Mouse (Mus musculus) natural killer cell, adult 2 months (primary cell): Measurements from ENCODE around the gene Olfr350.

Experiments
- DNase-seq, 2 experiments: peaks; one replicate each; pipeline ENCODE4 v3.0.0; 2022; ENCODE audit warnings: low spot score in 2 of 2

Olfr350 gene

DNA sequence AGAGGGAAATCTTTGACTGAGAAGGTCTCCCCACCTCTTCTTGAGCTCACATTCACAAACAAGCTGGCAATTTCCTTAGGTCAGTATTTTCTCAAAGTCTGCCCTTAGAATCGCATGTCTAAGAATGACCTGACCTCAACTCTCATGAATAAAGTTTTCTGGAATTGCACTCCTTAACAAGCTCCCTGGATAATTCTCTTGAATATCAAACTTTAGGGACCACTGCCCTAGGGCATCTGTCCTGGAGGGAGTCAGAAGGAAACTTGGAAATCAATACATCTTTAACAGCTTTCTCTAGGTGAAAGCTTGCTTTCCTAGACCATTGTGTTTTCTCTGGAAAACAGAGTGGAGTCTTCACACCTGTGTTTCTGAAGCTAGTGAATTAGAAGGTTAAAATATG lies at the start of gene Olfr350:
Olfr350 (plus strand) TSS at position 301 of the 400 bp plus-strand sequence.
- no peak for DNase-seq

DNA sequence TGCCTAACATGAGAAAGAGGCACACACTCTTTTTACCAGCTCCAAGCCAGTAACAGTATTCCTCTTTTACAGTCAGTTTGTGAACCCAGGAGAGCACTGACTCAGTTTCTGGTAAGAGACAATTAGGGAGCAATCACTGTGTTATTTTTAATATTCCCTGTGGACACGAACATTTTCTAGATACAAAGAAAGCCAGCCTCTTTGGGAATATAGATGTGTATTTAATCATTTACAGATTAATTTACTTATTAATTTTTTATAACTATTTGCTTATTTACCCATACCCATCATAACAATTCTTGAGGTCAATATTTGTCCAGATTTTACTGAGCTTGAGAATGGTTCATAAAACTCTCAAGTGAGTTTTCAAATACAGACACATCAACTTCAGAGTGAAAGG lies 29.2 kb upstream of the Olfr350 start, which contains the start of gene Olfr3:
Olfr3 (minus strand) TSS at position 101 of the 400 bp plus-strand sequence.
- DNase-seq, result no peak

DNA sequence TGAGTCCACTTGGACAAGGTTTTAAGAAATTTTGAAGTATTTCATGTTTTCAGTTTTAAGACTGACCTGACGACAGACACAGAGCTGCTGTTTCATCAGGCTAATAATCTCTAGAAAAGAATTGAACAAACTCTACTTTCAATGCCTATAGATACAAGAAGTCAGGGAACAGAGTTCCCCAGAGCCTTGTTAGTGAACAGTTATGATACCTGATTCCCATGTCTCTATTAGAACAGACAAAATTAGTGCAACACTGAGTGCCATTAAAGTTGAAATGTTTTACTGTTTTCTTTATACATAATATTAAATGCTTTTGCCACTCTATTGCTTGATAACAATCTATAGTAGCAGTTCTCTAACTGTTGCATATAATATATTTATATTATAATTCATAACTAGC lies 16.4 kb downstream of the Olfr350 start, which contains the start of gene Olfr351:
Olfr351 (minus strand) TSS at position 101 of the 400 bp plus-strand sequence.
- DNase-seq, result no peak

DNA sequence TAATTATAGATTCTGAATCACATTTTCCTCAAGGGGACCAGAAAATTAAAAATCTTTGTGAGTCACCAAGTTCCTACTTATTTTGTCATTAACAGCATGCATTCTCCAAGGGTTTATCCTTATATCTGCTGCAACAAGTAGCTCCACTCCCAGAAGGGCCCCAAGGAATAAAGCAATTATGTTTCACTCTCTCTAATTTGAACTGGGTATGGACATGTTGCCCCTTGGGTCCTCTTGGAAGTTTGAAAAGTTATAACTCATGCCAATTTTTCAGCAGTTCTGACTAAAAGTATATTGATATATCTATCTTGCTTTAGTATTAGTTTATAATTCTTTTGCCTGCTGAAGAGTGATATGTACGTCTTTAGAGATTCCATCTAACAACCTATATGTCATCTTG lies 22.1 kb downstream of the Olfr350 start, which contains the start of gene Olfr352:
Olfr352 (plus strand) TSS at position 301 of the 400 bp plus-strand sequence.
- DNase-seq, result no peak

DNA sequence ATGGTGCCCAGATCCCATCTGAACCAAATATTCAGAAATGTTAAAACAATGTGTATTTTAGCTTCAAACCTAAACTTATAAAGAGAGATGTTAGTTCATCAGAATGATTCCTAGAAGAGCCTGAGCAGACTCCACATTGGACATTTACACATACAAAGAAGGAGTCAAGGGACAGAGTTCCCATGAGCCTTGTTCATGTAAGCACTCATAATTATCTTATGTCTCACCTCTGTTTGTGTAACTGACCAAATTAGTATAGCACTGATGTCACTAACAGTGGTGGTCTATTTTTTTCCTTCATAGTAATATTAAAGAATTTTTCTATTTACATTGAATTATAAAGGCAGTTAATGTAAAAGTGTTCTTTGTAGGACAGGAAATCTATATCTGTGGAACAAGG lies 46.7 kb downstream of the Olfr350 start, which contains the start of gene Olfr353:
Olfr353 (minus strand) TSS at position 101 of the 400 bp plus-strand sequence.
- DNase-seq, result no peak

DNA sequence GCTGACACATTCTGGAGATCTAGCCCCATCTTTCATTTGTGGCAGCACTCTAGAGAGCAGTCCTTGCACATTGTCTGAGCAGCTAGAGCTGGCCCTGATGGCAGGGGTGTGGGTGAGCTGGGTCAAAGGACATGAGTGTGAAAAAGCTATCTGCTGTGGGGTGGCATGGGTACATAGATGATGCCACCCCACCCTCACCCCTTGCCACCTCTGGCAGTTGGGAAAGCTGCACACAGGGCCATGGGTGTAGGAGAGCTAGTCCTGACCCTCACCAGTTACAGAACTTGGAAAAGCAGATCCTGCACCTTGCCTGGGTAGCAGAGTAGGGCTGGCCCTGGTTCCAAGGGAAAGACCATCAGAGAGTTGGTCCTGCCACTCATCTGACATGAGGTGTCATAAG lies 51.0 kb downstream of the Olfr350 start:
- no peak for DNase-seq
